Mouse (Mus musculus) central nervous system, embryonic 11.5 days (tissue): ENCODE measurements around the gene Gm11992. TPM values are rescaled to one million over a fixed set of nuclear protein-coding genes. Genes with fewer than 3 reads are reported as not detected.

Experiments used
- polyA plus RNA-seq: library from polyadenylated mRNA; depleted of rRNA; stranded (reverse); fragments of >200 nt; gene quantifications from 2 replicates; pipeline ENCODE4 v1.2.3, GENCODE M21; 2012; rRNA removed

Gm11992 gene
- 0.31 and 0.37 TPM in 2 replicates for polyA plus RNA-seq

DNA sequence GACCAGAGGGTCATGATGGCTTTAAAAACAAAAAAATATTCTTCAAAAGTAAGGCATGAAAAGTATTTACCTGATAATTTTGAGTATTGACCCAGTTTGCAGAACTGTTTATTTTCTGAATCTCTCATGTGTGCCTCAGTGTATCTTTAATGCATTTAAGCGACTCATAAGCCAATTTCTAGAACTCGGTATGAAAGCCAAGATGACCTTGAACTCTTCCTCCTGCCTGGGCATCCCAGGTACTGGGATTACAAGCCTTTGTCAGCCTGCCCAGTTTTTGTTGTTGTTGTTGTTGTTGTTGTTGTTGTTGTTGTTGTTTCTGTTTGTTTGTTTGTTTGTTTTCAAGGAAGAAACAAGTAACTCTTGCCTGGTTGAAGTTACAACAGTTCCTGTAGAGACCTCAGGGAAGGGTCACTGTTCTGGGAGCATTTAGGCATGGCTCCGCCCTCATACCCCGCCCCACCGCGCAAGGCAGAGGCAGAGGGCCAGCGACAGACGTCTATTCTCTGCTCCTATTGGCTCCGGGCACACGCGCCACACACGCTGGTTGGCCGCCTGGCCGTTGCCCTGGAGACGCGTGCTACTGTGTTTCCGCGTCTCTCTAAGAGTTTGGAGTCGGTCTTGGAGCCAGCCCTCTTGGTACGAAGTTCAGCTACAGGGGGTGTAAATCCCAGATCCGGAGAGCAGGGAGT lies at the start of gene Gm11992:
TSS of gene Gm11992 (plus strand) at position 584 of the 692 bp plus-strand sequence.

DNA sequence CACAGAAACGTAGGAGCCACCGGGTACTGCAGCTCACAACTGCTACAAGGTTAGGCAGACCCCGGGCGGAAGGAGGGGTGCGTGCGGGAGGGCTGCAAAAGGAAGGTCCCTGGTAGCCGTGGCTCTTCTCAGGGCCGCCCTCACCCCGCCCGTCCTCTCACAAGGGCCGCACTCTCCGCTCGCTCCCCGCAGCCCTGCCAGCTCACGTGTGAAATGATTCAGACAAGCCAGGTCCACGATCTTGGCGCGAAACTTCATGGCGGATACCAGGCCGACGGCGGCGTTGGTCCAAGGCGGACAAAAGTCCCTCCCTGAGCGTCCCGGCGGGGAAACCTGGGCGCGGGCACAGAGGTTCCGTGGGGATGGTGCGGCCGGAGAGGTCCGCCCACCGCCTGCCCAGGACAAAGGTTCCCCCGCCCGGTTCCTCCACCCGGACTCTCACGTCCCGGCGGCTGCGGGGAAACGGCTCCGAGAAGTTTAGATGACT lies 37.5 kb upstream of the Gm11992 start, which contains the start of gene Hus1:
TSS of gene Hus1 (minus strand) at position 339 of the 487 bp plus-strand sequence.

DNA sequence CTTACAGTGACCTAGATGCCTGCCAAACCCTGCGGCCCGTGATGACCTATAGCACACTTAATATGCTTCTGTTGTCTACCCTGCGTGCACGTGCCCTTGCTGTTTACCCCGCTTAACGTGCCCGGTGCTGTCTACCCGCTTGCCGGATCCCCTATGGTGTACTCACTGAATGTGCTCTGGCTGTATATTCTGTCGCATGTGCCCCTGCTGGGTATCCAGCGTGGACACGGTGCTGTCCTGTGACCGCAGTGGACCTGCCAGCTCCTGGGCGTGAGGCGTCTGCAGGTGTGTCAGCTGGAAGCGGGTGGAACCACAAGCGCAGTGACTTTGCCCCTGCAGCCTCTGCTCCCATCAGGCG lies 288 bp downstream of the Gm11992 start, which contains the start of gene Sun3:
TSS of gene Sun3 (minus strand) at position 289 of the 358 bp plus-strand sequence.

DNA sequence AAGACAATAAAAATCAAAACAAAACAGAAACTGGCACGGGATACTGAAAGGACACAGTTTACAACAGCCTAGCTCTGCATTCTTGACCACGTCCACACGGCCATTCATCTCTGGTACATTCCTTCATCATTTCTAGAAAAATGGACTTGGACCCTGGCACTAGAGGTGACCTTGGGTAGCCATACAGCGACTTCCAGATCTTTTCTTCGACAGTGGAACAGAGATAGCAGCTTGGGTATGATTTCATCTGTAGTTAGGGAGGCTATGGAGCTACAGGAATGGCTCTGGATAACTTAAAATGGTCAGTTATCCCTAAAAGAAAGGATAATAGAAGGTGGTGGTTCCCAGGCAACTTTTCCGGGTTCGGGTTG lies 69.6 kb downstream of the Gm11992 start, which contains the start of gene Upp1:
TSS of gene Upp1 (plus strand) at position 54 of the 371 bp plus-strand sequence.

Other genes with a start within 250 kb of the Gm11992 start
- 0.07 and 0.11 TPM in 2 replicates for gene Pkd1l1, start 75.3 kb upstream of the Gm11992 start, polyA plus RNA-seq
- 18.6 and 23.4 TPM in 2 replicates for gene Hus1, start 37.4 kb upstream of the Gm11992 start, polyA plus RNA-seq
- 0.05 TPM in 1 of 2 replicates, not detected in the other for gene Sun3, start 397 bp downstream of the Gm11992 start, polyA plus RNA-seq
- 4.9 and 6.6 TPM in 2 replicates for gene Upp1, start 69.5 kb downstream of the Gm11992 start, polyA plus RNA-seq
- gene Abca13, start 143.3 kb downstream of the Gm11992 start, polyA plus RNA-seq, result 0.01 and 0.04 TPM in 2 replicates